Mouse (Mus musculus) liver, embryonic 13.5 days (tissue): ENCODE results near the gene Rrp7a. TPM values are rescaled to one million over a fixed set of nuclear protein-coding genes. Genes with fewer than 3 reads are reported as not detected.

ENCODE experiments used
- ATAC-seq: fragments of 200-750 bp; cut with Nextera tagmentation; 2 replicates; pipeline ENCODE4 v1.8.0; 2017; ENCODE audit warnings: low read depth, mild to moderate bottlenecking, moderate number of reproducible peaks, moderate library complexity
- DNase-seq: peaks from one replicate; pipeline ENCODE4 v3.0.0; 2022
- H3K27ac ChIP-seq: fragments of 300-500 bp; sonication (generic); 2 replicates; pipeline ENCODE4 v1.5.1; 2015; ENCODE audit warnings: moderate library complexity, mild to moderate bottlenecking, inconsistent platforms
- H3K27me3 ChIP-seq: fragments of 300-500 bp; sonication (generic); 2 replicates; pipeline ENCODE4 v1.6.1; 2015; ENCODE audit warnings: mild to moderate bottlenecking, inconsistent platforms
- H3K36me3 ChIP-seq: fragments of 300-500 bp; sonication (generic); 2 replicates; pipeline ENCODE4 v1.6.1; 2015; ENCODE audit warnings: mild to moderate bottlenecking, inconsistent platforms
- H3K4me1 ChIP-seq: fragments of 300-500 bp; sonication (generic); replicated peaks from 2 replicates; pipeline ENCODE4 v1.6.1; 2015; ENCODE audit warnings: inconsistent platforms
- H3K4me2 ChIP-seq: fragments of 300-500 bp; sonication (generic); 2 replicates; pipeline ENCODE4 v1.6.1; 2015; ENCODE audit warnings: inconsistent platforms, mild to moderate bottlenecking, moderate library complexity
- H3K4me3 ChIP-seq: fragments of 300-500 bp; sonication (generic); replicated peaks from 2 replicates; pipeline ENCODE4 v1.5.1; 2015; ENCODE audit warnings: mild to moderate bottlenecking, inconsistent platforms
- H3K9ac ChIP-seq: fragments of 300-500 bp; sonication (generic); 2 replicates; pipeline ENCODE4 v1.6.1; 2015; ENCODE audit warnings: mild to moderate bottlenecking, inconsistent platforms
- H3K9me3 ChIP-seq: fragments of 300-500 bp; sonication (generic); replicated peaks from 2 replicates; pipeline ENCODE4 v1.6.1; 2016; ENCODE audit warnings: inconsistent platforms
- WGBS: fragments of 180-500 bp; shearing (Covaris S2); methylation state at CpG from one replicate; pipeline ENCODE4 v1.1.7; 2015; ENCODE audit not compliant: insufficient replicate concordance; 5-methylcytosine and 5-hydroxymethylcytosine counted together
- polyA plus RNA-seq: library from polyadenylated mRNA; unstranded; fragments of >200 nt; fragmentation: Nextera tagmentation; extraction: Ambion mirVana; gene quantifications from 2 replicates; pipeline ENCODE4 v1.2.1, GENCODE M21; 2015

Gene Rrp7a
- polyA plus RNA-seq, 1 experiment from 2014 or later = 35.6 TPM

GRCm38 (mm10) chr15:83107814-83108213 is 14.8 kb downstream of the Rrp7a start:
- no peaks in the 10 kb centered on the region for H3K9me3 ChIP-seq
- H3K4me1 ChIP-seq = peaks cover 2% of the 10 kb centered on the region
- DNase-seq (no peak), ATAC-seq (no peak)
- H3K27me3 ChIP-seq = no peaks in the 10 kb centered on the region
- H3K27ac ChIP-seq = no peak overlapping the region
- H3K9ac ChIP-seq = no peak overlapping the region
- H3K4me2 ChIP-seq = no peak overlapping the region
- H3K36me3 ChIP-seq = peaks cover 6% of the 10 kb centered on the region; the same call in 1 of the 2 replicates
- 79% methylated on average over 6 of the region's 6 CpGs for WGBS
- H3K4me3 ChIP-seq = no peak overlapping the region

GRCm38 (mm10) chr15:83106426-83106825 is 16.2 kb downstream of the Rrp7a start:
- Histone ChIP-seq H3K4me3 (no peak overlapping the region), H3K9me3 (no peaks in the 10 kb centered on the region), H3K9ac (no peak overlapping the region), H3K27me3 (no peaks in the 10 kb centered on the region), H3K4me1 (no peaks in the 10 kb centered on the region), H3K4me2 (no peak overlapping the region), H3K36me3 (peaks cover 6% of the 10 kb centered on the region; the same call in 1 of the 2 replicates), H3K27ac (no peak overlapping the region)
- DNase-seq = no peak
- no peak for ATAC-seq
- WGBS = 72% methylated on average over 6 of the region's 6 CpGs

GRCm38 (mm10) chr15:83103111-83103510 is 19.5 kb downstream of the Rrp7a start:
- Histone ChIP-seq H3K4me2 (no peak overlapping the region), H3K27ac (no peak overlapping the region), H3K9me3 (no peaks in the 10 kb centered on the region), H3K27me3 (peaks cover 12% of the 10 kb centered on the region), H3K4me1 (peaks cover 20% of the 10 kb centered on the region), H3K36me3 (peaks cover 3% of the 10 kb centered on the region; the same call in 1 of the 2 replicates), H3K9ac (no peak overlapping the region), H3K4me3 (no peak overlapping the region)
- DNase-seq (no peak), ATAC-seq (no peak)
- 69% methylated on average over 1 of the region's 1 CpGs for WGBS

- peak overlapping the region; percentile 90 for H3K4me2 ChIP-seq
- ATAC-seq = no peak
- H3K4me1 ChIP-seq = peaks cover 20% of the 10 kb centered on the region
- 1% methylated on average over 8 of the region's 8 CpGs for WGBS
- peak overlapping the region; percentile 69 for H3K4me3 ChIP-seq
- H3K36me3 ChIP-seq = no peaks in the 10 kb centered on the region
- H3K27me3 ChIP-seq = peaks cover 17% of the 10 kb centered on the region
- H3K27ac ChIP-seq = peak overlapping the region; percentile 31
- no peak for DNase-seq
- no peaks in the 10 kb centered on the region for H3K9me3 ChIP-seq
- H3K9ac ChIP-seq = peak overlapping the region; percentile 81
These were observed 22.3 kb downstream of the Rrp7a start for GRCm38 (mm10) chr15:83100332-83100662.

- ATAC-seq (peak; percentile 90), DNase-seq (peak; percentile 92)
- 6% methylated on average over 31 of the region's 31 CpGs for WGBS
- H3K9ac ChIP-seq = peak overlapping the region; percentile 81
- H3K4me2 ChIP-seq = peak overlapping the region; percentile 90
- peaks cover 20% of the 10 kb centered on the region for H3K4me1 ChIP-seq
- peak overlapping the region; percentile 31; the same call in 1 of the 2 replicates for H3K27ac ChIP-seq
- H3K4me3 ChIP-seq = peak overlapping the region; percentile 69
- H3K27me3 ChIP-seq = peaks cover 17% of the 10 kb centered on the region
- H3K9me3 ChIP-seq = no peaks in the 10 kb centered on the region
- no peaks in the 10 kb centered on the region for H3K36me3 ChIP-seq
These were observed 22.9 kb downstream of the Rrp7a start for GRCm38 (mm10) chr15:83099533-83100331.

- Histone ChIP-seq H3K9me3 (no peaks in the 10 kb centered on the region), H3K4me3 (no peak overlapping the region), H3K9ac (no peak overlapping the region), H3K4me1 (peaks cover 22% of the 10 kb centered on the region), H3K27me3 (peaks cover 17% of the 10 kb centered on the region), H3K27ac (no peak overlapping the region), H3K36me3 (no peaks in the 10 kb centered on the region), H3K4me2 (no peak overlapping the region)
- WGBS = 23% methylated on average over 2 of the region's 2 CpGs
- no peak for DNase-seq
- no peak for ATAC-seq
These were observed 26.7 kb downstream of the Rrp7a start for GRCm38 (mm10) chr15:83095950-83096349.

GRCm38 (mm10) chr15:83093687-83094086 is 28.9 kb downstream of the Rrp7a start:
- Histone ChIP-seq H3K4me2 (no peak overlapping the region), H3K4me1 (peaks cover 14% of the 10 kb centered on the region), H3K4me3 (no peak overlapping the region), H3K27ac (no peak overlapping the region), H3K9ac (no peak overlapping the region), H3K27me3 (peaks cover 25% of the 10 kb centered on the region), H3K9me3 (no peaks in the 10 kb centered on the region), H3K36me3 (no peaks in the 10 kb centered on the region)
- ATAC-seq (no peak), DNase-seq (no peak)
- WGBS = 60% methylated on average over 2 of the region's 2 CpGs

- H3K36me3 ChIP-seq = no peaks in the 10 kb centered on the region
- WGBS = 38% methylated on average over 3 of the region's 3 CpGs
- no peak overlapping the region for H3K9ac ChIP-seq
- no peaks in the 10 kb centered on the region for H3K9me3 ChIP-seq
- H3K27me3 ChIP-seq = peaks cover 15% of the 10 kb centered on the region
- DNase-seq (no peak), ATAC-seq (no peak)
- peaks cover 42% of the 10 kb centered on the region for H3K4me1 ChIP-seq
- no peak overlapping the region for H3K27ac ChIP-seq
- H3K4me3 ChIP-seq = no peak overlapping the region
- H3K4me2 ChIP-seq = no peak overlapping the region
These were observed 31.7 kb downstream of the Rrp7a start for GRCm38 (mm10) chr15:83090874-83091273.

GRCm38 (mm10) chr15:83089429-83089605 is 33.3 kb downstream of the Rrp7a start, which contains the start of gene Serhl:
Gene Serhl (plus strand): TSS chr15:83089506.
- Histone ChIP-seq H3K36me3 (no peaks in the 10 kb centered on the region), H3K9ac (peak within 1 kb of the TSS; percentile 11; the same call in 1 of the 2 replicates), H3K27me3 (peaks cover 18% of the 10 kb centered on the region), H3K27ac (no peak within 1 kb of the TSS), H3K4me3 (peak within 1 kb of the TSS; percentile 8), H3K9me3 (no peaks in the 10 kb centered on the region), H3K4me2 (peak within 1 kb of the TSS; percentile 50), H3K4me1 (peaks cover 43% of the 10 kb centered on the region)
- ATAC-seq (no peak), DNase-seq (no peak)
- 39% methylated on average over 7 of the region's 7 CpGs for WGBS

GRCm38 (mm10) chr15:83088495-83089428 is 33.8 kb downstream of the Rrp7a start:
- H3K9me3 ChIP-seq = no peaks in the 10 kb centered on the region
- peak overlapping the region; percentile 11; the same call in 1 of the 2 replicates for H3K9ac ChIP-seq
- 8% methylated on average over 27 of the region's 27 CpGs for WGBS
- H3K4me2 ChIP-seq = peak overlapping the region; percentile 50
- no peaks in the 10 kb centered on the region for H3K36me3 ChIP-seq
- DNase-seq = no peak
- peaks cover 18% of the 10 kb centered on the region for H3K27me3 ChIP-seq
- H3K4me1 ChIP-seq = peaks cover 43% of the 10 kb centered on the region
- peak; percentile 64; the same call in 1 of the 2 replicates for ATAC-seq
- no peak overlapping the region for H3K27ac ChIP-seq
- H3K4me3 ChIP-seq = peak overlapping the region; percentile 8

- 42% methylated on average over 13 of the region's 13 CpGs for WGBS
- ATAC-seq (no peak), DNase-seq (peak; percentile 20)
- H3K4me2 ChIP-seq = no peak overlapping the region
- peaks cover 18% of the 10 kb centered on the region for H3K27me3 ChIP-seq
- no peaks in the 10 kb centered on the region for H3K36me3 ChIP-seq
- no peak overlapping the region for H3K27ac ChIP-seq
- H3K4me3 ChIP-seq = no peak overlapping the region
- peaks cover 43% of the 10 kb centered on the region for H3K4me1 ChIP-seq
- no peak overlapping the region for H3K9ac ChIP-seq
- H3K9me3 ChIP-seq = no peaks in the 10 kb centered on the region
These were observed 35.8 kb downstream of the Rrp7a start for GRCm38 (mm10) chr15:83086636-83087328.
